Mouse (Mus musculus) MEL (cell line): Measurements from ENCODE around the gene Pigs.

ENCODE experiments used
- CHD2 ChIP-seq: IDR thresholded peaks from 2 replicates; pipeline ENCODE4 v1.6.1; 2011; ENCODE audit warnings: low read length, improper control_type of control experiment
- CTCF ChIP-seq, 3 experiments: IDR thresholded peaks in 2 of 3; conservative IDR thresholded peaks in 1 of 3; 2 replicates each; pipeline ENCODE4 v1.5.1; 2011 to 2012; ENCODE audit warnings: low read length in 3 of 3, low read depth in 2 of 3, mild to moderate bottlenecking in 2 of 3, improper control_type of control experiment in 1 of 3, inconsistent platforms in 1 of 3, mixed read lengths in 1 of 3, moderate library complexity in 1 of 3; ENCODE audit not compliant: control insufficient read depth in 1 of 3, insufficient read depth in 1 of 3, poor library complexity in 1 of 3, severe bottlenecking in 1 of 3

DNA sequence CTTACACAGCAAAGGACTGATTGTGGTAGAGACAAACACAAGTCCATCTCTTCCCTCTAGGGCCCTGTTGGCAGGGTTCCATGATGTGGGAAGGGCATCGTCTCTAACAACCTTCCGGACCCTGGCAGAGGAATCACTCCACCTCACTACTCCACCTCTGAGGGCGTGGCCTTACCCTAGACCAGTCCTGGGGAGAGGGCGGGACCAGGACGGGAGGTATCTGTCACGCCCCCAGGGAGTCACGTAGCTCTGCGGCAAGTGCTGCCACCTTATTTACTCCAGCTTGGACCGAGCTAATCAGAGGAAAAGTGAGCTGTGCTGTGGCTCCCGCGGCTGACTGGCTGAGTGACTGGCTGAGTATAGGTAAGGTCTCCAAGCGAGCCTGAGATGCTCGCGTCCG, 5.4 kb upstream of the Pigs start, which contains the start of gene Aldoc:
- no peak for TF ChIP-seq CTCF (IDR thresholded peaks at IDR 0.05 in 2 of 3, conservative IDR thresholded peaks at IDR 0.05 in 1 of 3; ENCODE audit: control insufficient read depth in 1 of 3, insufficient read depth in 1 of 3, low read depth in 2 of 3, low read length in 3 of 3, poor library complexity in 1 of 3, severe bottlenecking in 1 of 3)
- TF ChIP-seq CHD2 = no peak
